Mouse (Mus musculus): Measurements from ENCODE around the gene Tle3.

DNA sequence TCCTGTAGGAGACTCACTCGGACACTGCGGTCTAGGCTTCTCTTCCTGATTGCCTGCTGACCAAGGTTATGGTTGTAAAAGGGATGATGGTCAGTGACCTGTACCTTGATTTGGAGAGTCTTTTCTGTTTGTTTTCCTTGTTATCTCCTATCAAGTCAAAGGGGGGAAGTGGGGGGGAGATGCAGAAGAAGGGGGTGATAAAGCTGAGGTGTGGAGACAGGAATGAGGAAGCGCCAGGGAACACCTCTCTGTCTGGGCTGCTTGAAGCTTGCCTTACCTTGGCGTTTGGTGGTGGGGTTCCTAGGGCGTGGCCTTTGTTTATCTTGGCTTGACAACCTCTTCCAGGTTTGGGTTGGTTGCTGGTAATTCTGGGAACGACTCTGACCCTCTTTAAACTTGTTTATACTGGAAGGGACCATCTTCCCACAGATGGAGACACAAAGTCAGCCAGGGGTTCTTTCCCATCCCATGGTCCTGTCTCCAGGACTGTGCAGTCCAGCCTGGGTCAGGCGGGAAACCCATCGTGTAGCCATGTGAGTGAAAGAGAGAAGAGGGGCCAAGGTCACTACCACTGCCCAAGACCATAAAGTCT, 10.5 kb downstream of the Tle3 start:
- TF ChIP-seq CTCF (IDR thresholded peaks at IDR 0.05; ENCODE audit: low read depth), result no peak
- TF ChIP-seq EP300 (IDR thresholded peaks at IDR 0.05; ENCODE audit: low read depth), result no peak

Data from liver, embryonic 14.5 days (tissue).